In the genomic region with DNA sequence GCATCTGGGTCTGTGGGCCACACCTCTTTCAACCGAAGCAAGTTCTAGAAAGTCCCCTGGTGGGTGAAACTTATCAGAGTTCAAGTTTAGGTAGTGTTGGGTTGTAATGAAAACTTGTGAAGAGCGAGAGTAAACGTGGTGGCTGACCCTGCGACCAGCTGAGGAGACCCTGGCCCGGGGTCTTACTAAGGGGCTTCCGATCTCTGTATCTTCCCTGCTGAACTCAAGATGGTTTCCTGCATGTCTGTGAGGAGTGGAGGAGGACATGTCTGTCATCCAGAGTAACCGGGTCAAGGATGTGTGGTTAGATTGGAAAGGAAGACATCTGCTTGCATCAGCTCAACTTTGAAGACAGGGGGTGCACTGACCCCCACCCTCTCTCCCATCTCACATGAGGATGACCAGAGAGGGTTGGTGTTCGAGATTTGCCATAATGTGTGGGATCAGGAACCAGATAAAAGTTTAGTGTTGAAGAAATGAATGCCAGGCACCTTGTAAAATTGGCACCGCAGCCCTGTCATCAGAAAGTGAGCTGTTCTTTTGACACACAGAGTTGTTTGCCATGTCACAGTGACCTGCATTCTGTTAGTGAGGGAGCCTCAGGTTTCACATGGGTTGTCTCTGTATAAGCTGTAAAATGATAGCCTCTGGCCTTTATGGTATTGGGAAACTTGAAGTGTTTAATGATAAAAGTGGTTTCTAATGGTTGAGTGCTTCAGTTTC, we compare ENCODE assay signal across 8 mouse cellular contexts. TPM values are rescaled to one million over a fixed set of nuclear protein-coding genes. Genes with fewer than 3 reads are reported as not detected.
DNase-seq lines count a peak whose midpoint lies in the region; ATAC-seq and TF ChIP-seq lines count a peak whose summit lies in the region.

No protein-coding gene starts in this region.

- no peak overlapping the region for H3K27ac ChIP-seq in forebrain, embryonic 12.5 days
- no peak overlapping the region; the same call in 1 of the 2 replicates for H3K27ac ChIP-seq in midbrain, postnatal 0 days (ENCODE audit: low read depth, low read length)

- H3K4me3 ChIP-seq in forebrain, embryonic 12.5 days (replicated peaks), result peak overlapping the region; percentile 76
- H3K4me3 ChIP-seq in midbrain, postnatal 0 days (ENCODE audit: low read depth, low read length), result peak overlapping the region; percentile 76

- peaks cover 20% of the 10 kb centered on the region for H3K4me1 ChIP-seq in forebrain, embryonic 12.5 days
- peaks cover 4% of the 10 kb centered on the region; the same call in 1 of the 2 replicates for H3K4me1 ChIP-seq in midbrain, postnatal 0 days (ENCODE audit: insufficient read depth, low read length)

- H3K9ac ChIP-seq in forebrain, embryonic 12.5 days, result peak overlapping the region; percentile 75
- H3K9ac ChIP-seq in midbrain, postnatal 0 days (replicated peaks; ENCODE audit: low read length, poor library complexity, severe bottlenecking), result peak overlapping the region; percentile 80

- H3K36me3 ChIP-seq in forebrain, embryonic 12.5 days (replicated peaks), result no peaks in the 10 kb centered on the region
- no peaks in the 10 kb centered on the region for H3K36me3 ChIP-seq in midbrain, postnatal 0 days (ENCODE audit: insufficient read depth, low read length)

- peak; percentile 14 for DNase-seq in kidney, adult 18-20 months
- no peak for DNase-seq in kidney, postnatal 4 days
- peak; percentile 33 for DNase-seq in MEL-GATA-1-ER (ENCODE audit: extremely low read depth, low read depth)
- peak; percentile 29 for DNase-seq in large intestine, adult 2 months (ENCODE audit: low read depth, low spot score)
- no peak for DNase-seq in midbrain, postnatal 0 days (ENCODE audit: low spot score)
- DNase-seq in layer of hippocampus, adult 9-11 months, result no peak
- no peak for DNase-seq in thymus, postnatal 14 days

- H3K4me2 ChIP-seq in forebrain, embryonic 12.5 days, result peak overlapping the region; percentile 95
- peak overlapping the region; percentile 81 for H3K4me2 ChIP-seq in midbrain, postnatal 0 days (ENCODE audit: low read depth, low read length, poor library complexity, severe bottlenecking)

- 62% methylated on average over 9 of the region's 9 CpGs for WGBS in forebrain, embryonic 12.5 days
- 21% methylated on average over 9 of the region's 9 CpGs for WGBS in large intestine, adult 2 months
- WGBS in midbrain, postnatal 0 days, result 57% methylated on average over 9 of the region's 9 CpGs

- TF ChIP-seq CTCF in midbrain, postnatal 0 days (IDR thresholded peaks at IDR 0.05), result peak; percentile 44; the same call in 1 of the 2 replicates

- no peaks in the 10 kb centered on the region for H3K9me3 ChIP-seq in forebrain, embryonic 12.5 days
- H3K9me3 ChIP-seq in midbrain, postnatal 0 days (ENCODE audit: low read length), result no peaks in the 10 kb centered on the region

- H3K27me3 ChIP-seq in forebrain, embryonic 12.5 days, result peaks cover 4% of the 10 kb centered on the region; the same call in 1 of the 2 replicates
- H3K27me3 ChIP-seq in midbrain, postnatal 0 days (ENCODE audit: insufficient read depth, low read length), result no peaks in the 10 kb centered on the region

- no peak for ATAC-seq in forebrain, embryonic 12.5 days (ENCODE audit: low FRiP score)
- no peak for ATAC-seq in midbrain, postnatal 0 days (ENCODE audit: low FRiP score)

RNA-seq across cellular contexts. Expression of gene Atf3, which starts 7.3 kb away (rescaled TPM):
- polyA plus RNA-seq in forebrain, embryonic 12.5 days (2016; fragmentation: Nextera tagmentation; extraction: Ambion mirVana), result 0.96 and 1.7 TPM in 2 replicates
- 13.5 and 35.4 TPM in 2 replicates for polyA plus RNA-seq in large intestine, adult 2 months (2012; rRNA removed)
- 0.80 and 3.5 TPM in 2 replicates for total RNA-seq in midbrain, postnatal 0 days (2014; rRNA removed)
- 1.2 and 1.3 TPM in 2 replicates for polyA plus RNA-seq in midbrain, postnatal 0 days (2015; fragmentation: Nextera tagmentation; extraction: Ambion mirVana)

Comparison
In these comparisons a context has a peak if more than half of its experiments do, and no peak if none do; other contexts are left out.
1. DNase-seq: peak in kidney, adult 18-20 months (single experiment), MEL-GATA-1-ER (single experiment) and large intestine, adult 2 months (single experiment); none in kidney, postnatal 4 days (0 of 2), midbrain, postnatal 0 days (single experiment), layer of hippocampus, adult 9-11 months (single experiment) and thymus, postnatal 14 days (single experiment).